Mouse (Mus musculus): ENCODE measurements around the gene Trpm8.

- TF ChIP-seq CTCF (conservative IDR thresholded peaks at IDR 0.05; ENCODE audit: low read length), result no peak
- TF ChIP-seq POU5F1 (IDR thresholded peaks at IDR 0.05; ENCODE audit: borderline replicate concordance, low read length), result no peak
Measured at GRCm38 (mm10) chr1:88255989-88256754, 21.3 kb upstream of the Trpm8 start.

Data from E14TG2a.4 (cell line).